Mouse (Mus musculus) ES-Bruce4 (cell line): ENCODE results near the gene Scgb3a1.

Experiments
- CTCF ChIP-seq: IDR thresholded peaks from one replicate; pipeline ENCODE4 v1.8.1; 2011; ENCODE audit warnings: low read depth, low read length
- EP300 ChIP-seq: IDR thresholded peaks from 2 replicates; pipeline ENCODE4 v1.6.1; 2011; ENCODE audit warnings: low read depth, low read length; ENCODE audit not compliant: insufficient read depth

DNA sequence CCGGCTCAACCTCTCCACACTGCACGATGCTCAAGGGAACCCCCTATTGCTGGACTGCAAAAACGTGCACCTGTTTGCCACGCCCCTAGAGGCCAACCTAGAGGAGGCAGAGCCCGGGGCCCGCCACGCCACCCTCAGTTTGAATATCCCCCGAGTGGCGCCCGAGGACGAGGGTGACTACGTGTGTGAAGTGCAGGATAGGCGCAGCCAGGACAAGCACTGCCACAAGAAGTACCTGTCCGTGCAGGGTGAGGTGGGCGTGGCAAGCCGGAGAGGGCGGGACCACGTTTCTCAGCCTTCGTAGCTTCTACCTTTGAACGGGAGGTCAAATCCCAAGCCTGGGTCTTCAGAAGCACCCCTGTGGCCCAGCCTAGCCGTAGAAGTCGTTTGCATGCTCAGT, 29.3 kb upstream of the Scgb3a1 start:
- no peak for TF ChIP-seq CTCF
- TF ChIP-seq EP300 = no peak
